Mouse (Mus musculus) megakaryocyte, embryonic 14.5 days (primary cell): ENCODE data around the gene Dgkq.
"Not testable (repeated sequence)": the region's sequence is repeated elsewhere in the genome, so short reads cannot be mapped to it uniquely, and the experiment has no call there.

Experiments used
- FLI1 ChIP-seq: IDR thresholded peaks from 2 replicates; pipeline ENCODE4 v1.6.1; 2012; ENCODE audit warnings: low read length, inconsistent platforms, mixed read lengths
- GATA1 ChIP-seq: IDR thresholded peaks from 3 replicates; pipeline ENCODE4 v1.6.1; 2012; ENCODE audit warnings: mixed read lengths, low read length, inconsistent platforms, borderline replicate concordance

- TF ChIP-seq GATA1, FLI1: not testable (repeated sequence)
Observed at GRCm38 (mm10) chr5:108634088-108634487, 35.4 kb downstream of the Dgkq start.
